Mouse (Mus musculus) myocyte (in vitro differentiated cells): Measurements from ENCODE around the gene Cdk5r1. TPM values are rescaled to one million over a fixed set of nuclear protein-coding genes. Genes with fewer than 3 reads are reported as not detected.

Experiments
- H3K27me3 ChIP-seq: one replicate; pipeline ENCODE4 v1.6.1; 2011; ENCODE audit not compliant: control insufficient read depth, insufficient read depth, insufficient read length
- H3K36me3 ChIP-seq: one replicate; pipeline ENCODE4 v1.6.1; 2011; ENCODE audit not compliant: control insufficient read depth, insufficient read depth
- H3K4me2 ChIP-seq: one replicate; pipeline ENCODE4 v1.6.1; 2011; ENCODE audit warnings: low read depth, control low read depth
- H3K4me3 ChIP-seq: one replicate; pipeline ENCODE4 v1.5.1; 2011; ENCODE audit warnings: mild to moderate bottlenecking, control low read depth, moderate library complexity
- H3K79me2 ChIP-seq: one replicate; pipeline ENCODE4 v1.6.1; 2011; ENCODE audit not compliant: control insufficient read depth, insufficient read depth
- H3ac ChIP-seq: one replicate; pipeline ENCODE4 v1.6.1; 2011; ENCODE audit not compliant: control insufficient read depth, insufficient read length
- CEBPB ChIP-seq: IDR thresholded peaks from 2 replicates; pipeline ENCODE4 v1.6.1; 2011; ENCODE audit warnings: mild to moderate bottlenecking, moderate library complexity; ENCODE audit not compliant: poor library complexity, insufficient read depth, severe bottlenecking
- E2F4 ChIP-seq: IDR thresholded peaks from one replicate; pipeline ENCODE4 v1.6.1; 2011; ENCODE audit warnings: mild to moderate bottlenecking, control low read depth, moderate library complexity; ENCODE audit not compliant: insufficient read depth
- MAX ChIP-seq: IDR thresholded peaks from one replicate; pipeline ENCODE4 v1.6.1; 2011; ENCODE audit warnings: low read depth, mild to moderate bottlenecking, control low read depth
- MYOD1 ChIP-seq, 3 experiments: IDR thresholded peaks; one replicate each; pipeline ENCODE4 v1.6.1; 2011; ENCODE audit warnings: control low read depth in 2 of 3, low read depth in 2 of 3, mild to moderate bottlenecking in 2 of 3, moderate library complexity in 1 of 3; ENCODE audit not compliant: insufficient read length in 2 of 3, control insufficient read depth in 1 of 3
- MYOG ChIP-seq, 3 experiments: IDR thresholded peaks; one replicate each; pipeline ENCODE4 v1.6.1; 2011; ENCODE audit warnings: control low read depth in 2 of 3, low read depth in 2 of 3, mild to moderate bottlenecking in 2 of 3; ENCODE audit not compliant: insufficient read length in 2 of 3, control insufficient read depth in 1 of 3, insufficient read depth in 1 of 3
- POLR2A ChIP-seq: IDR thresholded peaks from one replicate; pipeline ENCODE4 v1.6.1; 2011; ENCODE audit warnings: low read depth, mild to moderate bottlenecking, control low read depth, moderate library complexity; ENCODE audit not compliant: insufficient read length
- POLR2AphosphoS2 ChIP-seq: IDR thresholded peaks from one replicate; pipeline ENCODE4 v1.6.1; 2011; ENCODE audit warnings: low read depth, control low read depth; ENCODE audit not compliant: insufficient read length
- REST ChIP-seq: IDR thresholded peaks from one replicate; pipeline ENCODE4 v1.6.1; 2011; ENCODE audit warnings: mild to moderate bottlenecking, control low read depth, moderate library complexity; ENCODE audit not compliant: insufficient read depth, insufficient read length
- SRF ChIP-seq: IDR thresholded peaks from one replicate; pipeline ENCODE4 v1.6.1; 2011; ENCODE audit warnings: low read depth; ENCODE audit not compliant: control insufficient read depth, insufficient read length
- TCF12 ChIP-seq: IDR thresholded peaks from one replicate; pipeline ENCODE4 v1.6.1; 2011; ENCODE audit warnings: mild to moderate bottlenecking, control low read depth; ENCODE audit not compliant: poor library complexity, insufficient read depth, severe bottlenecking
- TCF3 ChIP-seq: IDR thresholded peaks from one replicate; pipeline ENCODE4 v1.6.1; 2011; ENCODE audit warnings: low read depth, control low read depth; ENCODE audit not compliant: insufficient read length
- USF1 ChIP-seq: IDR thresholded peaks from one replicate; pipeline ENCODE4 v1.6.1; 2011; ENCODE audit warnings: low read depth, mild to moderate bottlenecking, control low read depth, moderate library complexity
- polyA plus RNA-seq: library from polyadenylated mRNA; unstranded; fragments of >200 nt; fragmentation: generic; extraction: Trizol; gene quantifications from one replicate; pipeline ENCODE4 v1.2.1, GENCODE M21; 2012; ENCODE audit warnings: missing spikeins

The Cdk5r1 gene
- polyA plus RNA-seq, 1 experiment: 11.3 TPM

DNA sequence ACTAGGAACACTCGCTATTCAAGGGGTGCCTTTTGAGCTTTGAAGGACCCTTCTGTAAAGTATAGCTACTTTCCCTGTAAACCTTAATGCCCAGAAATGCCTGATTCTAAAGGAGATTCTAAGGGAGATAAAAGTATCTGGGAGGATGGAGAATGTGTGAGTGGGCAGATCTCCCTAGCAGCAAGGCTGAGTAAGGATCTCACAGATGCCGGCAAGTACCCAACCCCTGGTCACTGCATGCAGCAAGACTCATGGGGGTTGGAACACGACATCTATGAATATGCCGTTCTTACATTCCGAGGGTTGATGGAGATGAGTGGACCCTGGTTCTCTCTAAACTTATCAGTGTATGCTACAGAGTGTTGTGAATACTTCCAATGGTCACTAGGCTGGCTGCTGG lies 16.4 kb downstream of the Cdk5r1 start:
- Histone ChIP-seq H3ac (no peak overlapping the region), H3K4me3 (no peak overlapping the region), H3K27me3 (no peaks in the 10 kb centered on the region), H3K79me2 (no peaks in the 10 kb centered on the region), H3K36me3 (no peaks in the 10 kb centered on the region), H3K4me2 (no peak overlapping the region)
- TF ChIP-seq TCF12: no peak
- no peak for TF ChIP-seq CEBPB
- TF ChIP-seq E2F4: no peak
- no peak for TF ChIP-seq POLR2AphosphoS2
- TF ChIP-seq POLR2A: no peak
- no peak for TF ChIP-seq REST
- no peak for TF ChIP-seq TCF3
- TF ChIP-seq USF1: no peak

DNA sequence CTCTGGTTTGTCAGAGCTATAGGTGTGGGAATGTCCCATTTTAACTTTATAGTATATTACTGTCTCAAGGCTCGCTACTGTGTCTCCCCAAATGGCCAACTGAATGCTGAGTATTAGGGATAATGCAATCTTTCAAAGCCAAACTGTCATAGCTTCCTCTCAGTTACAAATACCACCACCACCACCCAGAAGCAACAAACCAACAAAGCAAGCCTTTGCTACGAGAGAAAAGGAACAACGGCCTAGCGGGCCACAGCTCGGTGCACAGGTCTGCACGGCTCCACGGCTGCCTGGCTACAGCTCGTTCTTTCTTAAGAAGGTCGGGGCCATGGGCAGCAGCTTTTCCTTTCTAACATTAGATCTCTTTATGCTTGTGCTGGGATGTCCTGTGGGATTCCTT lies 18.0 kb downstream of the Cdk5r1 start:
- Histone ChIP-seq H3K4me2 (no peak overlapping the region), H3K36me3 (no peaks in the 10 kb centered on the region), H3K4me3 (no peak overlapping the region), H3ac (no peak overlapping the region), H3K27me3 (no peaks in the 10 kb centered on the region), H3K79me2 (no peaks in the 10 kb centered on the region)
- no peak for TF ChIP-seq CEBPB

DNA sequence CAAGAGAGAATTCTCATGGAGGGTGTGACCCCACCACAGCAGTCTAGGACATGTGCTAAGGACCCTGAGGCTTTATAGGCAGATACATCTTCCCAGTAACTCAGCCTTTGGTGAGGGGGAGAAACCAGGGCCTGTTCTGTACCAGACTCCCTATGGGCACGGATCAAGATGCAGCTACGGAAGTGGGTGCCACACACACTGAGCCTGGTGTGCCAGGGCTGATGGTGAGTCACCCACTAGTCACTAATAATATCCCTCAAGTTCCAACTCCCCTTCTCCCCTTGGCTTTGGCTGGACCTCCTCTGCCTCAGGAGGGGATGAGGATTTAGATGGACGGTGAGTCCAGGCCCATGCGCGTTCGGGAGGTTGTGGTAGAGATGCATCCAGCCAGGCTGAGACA lies 19.1 kb downstream of the Cdk5r1 start:
- Histone ChIP-seq H3K4me3 (no peak overlapping the region), H3K36me3 (no peaks in the 10 kb centered on the region), H3K27me3 (no peaks in the 10 kb centered on the region), H3K4me2 (peak overlapping the region; percentile 87), H3K79me2 (no peaks in the 10 kb centered on the region), H3ac (no peak overlapping the region)
- TF ChIP-seq MYOG (IDR thresholded peaks at IDR 0.05; ENCODE audit: control insufficient read depth in 1 of 3, insufficient read depth in 1 of 3, insufficient read length in 2 of 3, low read depth in 2 of 3) (peak in 1 of 3 experiments; percentile 29), REST (no peak), SRF (no peak), POLR2A (peak; percentile 28), USF1 (no peak), CEBPB (no peak), MYOD1 (IDR thresholded peaks at IDR 0.05; ENCODE audit: control insufficient read depth in 1 of 3, insufficient read length in 2 of 3, low read depth in 2 of 3) (peak in 1 of 3 experiments; percentile 52)

- H3K79me2 ChIP-seq: no peaks in the 10 kb centered on the region
- peak in 1 of 3 experiments; percentile 48 for TF ChIP-seq MYOD1 (IDR thresholded peaks at IDR 0.05; ENCODE audit: control insufficient read depth in 1 of 3, insufficient read length in 2 of 3, low read depth in 2 of 3)
- TF ChIP-seq TCF12: no peak
- H3K36me3 ChIP-seq: no peaks in the 10 kb centered on the region
- no peak overlapping the region for H3K4me3 ChIP-seq
- peak overlapping the region; percentile 87 for H3K4me2 ChIP-seq
- no peak overlapping the region for H3ac ChIP-seq
- H3K27me3 ChIP-seq: no peaks in the 10 kb centered on the region
Measured at GRCm38 (mm10) chr11:80496640-80497039, 19.8 kb downstream of the Cdk5r1 start.

DNA sequence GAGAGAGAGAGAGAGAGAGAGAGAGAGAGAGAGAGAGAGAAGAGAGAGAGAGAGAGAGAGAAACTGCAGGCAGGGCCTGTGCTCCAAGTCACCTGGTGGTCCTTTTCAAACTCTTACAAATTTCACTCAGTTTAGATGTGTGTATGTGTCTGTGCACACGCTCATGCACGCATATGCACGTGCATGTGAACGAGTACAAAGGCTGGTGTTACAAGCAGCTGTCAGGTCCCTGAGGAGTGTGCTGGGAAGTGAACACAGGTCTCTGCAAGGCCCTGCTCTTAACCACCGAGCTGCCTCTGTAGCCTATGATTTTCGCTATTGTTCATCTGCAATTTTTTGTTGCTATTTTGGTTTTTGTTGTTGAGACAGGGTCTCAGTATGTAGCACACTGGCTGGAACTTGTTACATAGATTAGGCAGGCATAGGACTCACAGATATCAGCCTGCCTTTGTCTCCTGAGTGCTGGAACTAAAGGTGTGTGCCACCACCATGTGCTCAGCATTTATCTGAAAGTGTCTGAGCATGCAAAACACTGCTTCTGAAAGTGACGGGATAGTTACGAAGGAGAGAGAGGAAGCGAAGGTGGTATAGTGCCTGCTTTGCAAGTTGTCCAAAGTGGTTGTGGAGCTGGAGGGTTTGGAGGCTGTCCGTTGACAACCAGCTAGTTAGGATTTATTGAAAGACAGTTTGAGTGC lies 20.5 kb downstream of the Cdk5r1 start:
- peak in 1 of 3 experiments; percentile 23 for TF ChIP-seq MYOG (IDR thresholded peaks at IDR 0.05; ENCODE audit: control insufficient read depth in 1 of 3, insufficient read depth in 1 of 3, insufficient read length in 2 of 3, low read depth in 2 of 3)
- TF ChIP-seq POLR2AphosphoS2: no peak
- TF ChIP-seq SRF: no peak
- TF ChIP-seq REST: no peak
- TF ChIP-seq TCF3: no peak
- no peak for TF ChIP-seq MAX
- peak in 1 of 3 experiments; percentile 5 for TF ChIP-seq MYOD1 (IDR thresholded peaks at IDR 0.05; ENCODE audit: control insufficient read depth in 1 of 3, insufficient read length in 2 of 3, low read depth in 2 of 3)
- H3K79me2 ChIP-seq: no peaks in the 10 kb centered on the region
- no peaks in the 10 kb centered on the region for H3K27me3 ChIP-seq
- no peaks in the 10 kb centered on the region for H3K36me3 ChIP-seq
- no peak overlapping the region for H3K4me3 ChIP-seq
- H3ac ChIP-seq: no peak overlapping the region
- H3K4me2 ChIP-seq: peak overlapping the region; percentile 87
